Mouse (Mus musculus) sigmoid colon, adult 10 weeks (tissue): ENCODE results near the gene Aph1c. TPM values are rescaled to one million over a fixed set of nuclear protein-coding genes. Genes with fewer than 3 reads are reported as not detected.

Source experiments
- polyA plus RNA-seq: library from polyadenylated mRNA; stranded (reverse); fragments of 350-450 nt; fragmentation: Illumina TruSeq; extraction: RNeasy Lipid Tissue Mini Kit (QIAGEN cat#74804); gene quantifications from one replicate; pipeline ENCODE4 v1.2.3, GENCODE M21; 2014; ENCODE audit warnings: low read depth, low replicate concordance

Gene Aph1c
- 1.4 TPM for polyA plus RNA-seq

GRCm38 (mm10) chr9:66834318-66835096 is at the start of gene Aph1c:
Gene Aph1c (minus strand): TSS chr9:66834726.

GRCm38 (mm10) chr9:66796739-66797138 is 37.8 kb downstream of the Aph1c start, which contains the start of gene Gm10647:
Gene Gm10647 (plus strand): TSS chr9:66797039.

GRCm38 (mm10) chr9:66795464-66796324 is 38.8 kb downstream of the Aph1c start, which contains the start of gene Aph1b:
Gene Aph1b (minus strand): TSS chr9:66795490.

Other genes with a start within 250 kb of the Aph1c start
- 145 TPM for gene Usp3, start 241.6 kb downstream of the Aph1c start, polyA plus RNA-seq
- 25.1 TPM for gene Car12, start 121.0 kb downstream of the Aph1c start, polyA plus RNA-seq
- 18.3 TPM for gene Aph1b, start 39.2 kb downstream of the Aph1c start, polyA plus RNA-seq
- 1.8 TPM for gene Gm10647, start 37.7 kb downstream of the Aph1c start, polyA plus RNA-seq
- gene Rab8b, start 85.0 kb upstream of the Aph1c start, polyA plus RNA-seq, result 37.1 TPM
- 517 TPM for gene Rps27l, start 111.4 kb upstream of the Aph1c start, polyA plus RNA-seq
- gene Lactb, start 140.8 kb upstream of the Aph1c start, polyA plus RNA-seq, result 23.6 TPM
- gene Tpm1, start 214.7 kb upstream of the Aph1c start, polyA plus RNA-seq, result 1,680 TPM